ENCODE assay signal across 18 mouse cellular contexts in the genomic region with DNA sequence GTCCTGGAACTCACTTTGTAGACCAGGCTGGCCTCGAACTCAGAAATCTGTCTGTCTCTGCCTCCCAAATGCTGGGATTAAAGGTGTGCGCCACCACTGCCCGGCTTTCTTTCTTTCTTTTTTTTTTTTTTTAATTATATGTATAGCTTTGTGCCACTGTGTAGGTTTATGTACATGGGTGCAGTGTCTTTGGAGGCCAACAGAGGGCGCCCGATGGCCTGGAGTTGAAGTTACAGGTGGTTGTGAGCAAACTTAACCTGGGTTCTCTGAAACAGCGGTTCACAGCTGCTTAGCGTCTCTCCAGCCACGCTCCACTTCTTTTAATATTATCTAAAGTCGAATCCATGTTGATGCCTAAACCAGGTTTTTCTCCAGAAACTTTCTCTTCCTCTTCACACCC.
A peak's percentile ranks its signal among the peaks of the same experiment; 100 is the strongest.
DNase-seq lines count a peak whose midpoint lies in the region; TF ChIP-seq lines count a peak whose summit lies in the region.
"Had no signal": no experiment of that assay in that cellular context is flagged by ENCODE, and none has a peak within 500 bp of the region (broad histone marks: within the 10 kb centered on the region; RNA-seq: fewer than 3 reads in every experiment).

No protein-coding gene starts in this region.

- no peak for TF ChIP-seq POLR2A in CH12.LX (IDR thresholded peaks at IDR 0.05; ENCODE audit: low read depth, low read length)

- in situ Hi-C loops in CH12.LX (cut with MboI; ENCODE audit: low pct_ligation_motif_present, low pct_unique_long_range_greater_than_20kb, low sequenced_read_pairs), result no loop called here

- no peak overlapping the region for H3K27ac ChIP-seq in layer of hippocampus, adult 2 months
- no peak overlapping the region for H3K27ac ChIP-seq in CH12.LX (ENCODE audit: insufficient read depth, low read depth)
- H3K27ac ChIP-seq: intestine, embryonic 15.5 days; limb, embryonic 15.5 days; neural tube, embryonic 12.5 days had no signal

- no peak overlapping the region for H3K4me2 ChIP-seq in CH12.LX (ENCODE audit: insufficient read depth, low read depth, poor library complexity, severe bottlenecking)
- H3K4me2 ChIP-seq: intestine, embryonic 15.5 days; limb, embryonic 15.5 days; neural tube, embryonic 12.5 days had no signal

- no peaks in the 10 kb centered on the region for H3K36me3 ChIP-seq in CH12.LX (replicated peaks in 1 of 2; ENCODE audit: control insufficient read depth in 1 of 2, insufficient read depth in 1 of 2, low read length in 1 of 2)
- H3K36me3 ChIP-seq: intestine, embryonic 15.5 days; limb, embryonic 15.5 days; neural tube, embryonic 12.5 days had no signal

- peaks cover 3% of the 10 kb centered on the region for H3K9me3 ChIP-seq in CH12.LX (replicated peaks; ENCODE audit: low read length)
- H3K9me3 ChIP-seq: intestine, embryonic 15.5 days; limb, embryonic 15.5 days had no signal

- peak; percentile 46 for TF ChIP-seq CTCF in layer of hippocampus, adult 2 months (conservative IDR thresholded peaks at IDR 0.05)
- TF ChIP-seq CTCF in CH12.LX (conservative IDR thresholded peaks at IDR 0.05 in 1 of 2, IDR thresholded peaks at IDR 0.05 in 1 of 2; ENCODE audit: low read depth in 2 of 2, low read length in 2 of 2), result peak; percentile 15 to 41; a peak in 2 of 4 replicates

- dilution Hi-C loops in CH12.LX (cut with MboI; ENCODE audit: extremely low pct_ligation_motif_present, extremely low pct_unique_long_range_greater_than_20kb, low sequenced_read_pairs), result loop anchor here (25.0 kb wide), 1 partner anchor 102 kb away; no protein-coding TSS in a partner anchor

- H3K79me2 ChIP-seq in CH12.LX (replicated peaks; ENCODE audit: control insufficient read depth, extremely low read depth, insufficient read depth, poor library complexity, severe bottlenecking), result no peaks in the 10 kb centered on the region

- no peak for TF ChIP-seq EP300 in CH12.LX (IDR thresholded peaks at IDR 0.05; ENCODE audit: low read length)

- no peaks in the 10 kb centered on the region for H3K27me3 ChIP-seq in CH12.LX (replicated peaks)
- H3K27me3 ChIP-seq: intestine, embryonic 15.5 days; limb, embryonic 15.5 days; neural tube, embryonic 12.5 days had no signal

- no peaks in the 10 kb centered on the region for H3K4me1 ChIP-seq in CH12.LX (ENCODE audit: control insufficient read depth in 1 of 2, insufficient read depth in 2 of 2)
- H3K4me1 ChIP-seq: intestine, embryonic 15.5 days; limb, embryonic 15.5 days; neural tube, embryonic 12.5 days had no signal

- TF ChIP-seq RAD21 in CH12.LX (IDR thresholded peaks at IDR 0.05; ENCODE audit: low read depth, low read length), result no peak; the same call in 1 of the 2 replicates

- H3K9ac ChIP-seq in CH12.LX (ENCODE audit: insufficient read depth, low read depth), result no peak overlapping the region
- H3K9ac ChIP-seq: intestine, embryonic 15.5 days; limb, embryonic 15.5 days; neural tube, embryonic 12.5 days had no signal

- DNase-seq in layer of hippocampus, adult 2 months (ENCODE audit: low spot score in 2 of 2), result no peak
- no peak for DNase-seq in layer of hippocampus, adult 11-12 months (ENCODE audit: low spot score)
- DNase-seq in A20 (ENCODE audit: low read depth, low spot score) (peak; percentile 51), CH12.LX (ENCODE audit: extremely low read depth) (no peak), ZHBTc4 (ENCODE audit: low read depth, low spot score) (peak; percentile 88)
- no peak for DNase-seq in retina, postnatal 1 day
- no peak for DNase-seq in retina, embryonic 14.5 days (ENCODE audit: low spot score)
- no peak for DNase-seq in kidney, adult 18-20 months
- DNase-seq: adrenal gland, postnatal 14 days; cerebellum, adult 9-10 months; gastrocnemius, postnatal 10 days; kidney, postnatal 14 days; layer of hippocampus, adult 9-11 months; lung, postnatal 10 days; thymus, postnatal 4 days had no signal

- H3K4me3 ChIP-seq in layer of hippocampus, adult 2 months, result no peak overlapping the region
- no peak overlapping the region for H3K4me3 ChIP-seq in CH12.LX (replicated peaks in 1 of 3; ENCODE audit: low read depth in 2 of 3, low read length in 2 of 3, poor library complexity in 1 of 3)
- H3K4me3 ChIP-seq: intestine, embryonic 15.5 days; limb, embryonic 15.5 days; neural tube, embryonic 12.5 days had no signal

TF ChIP-seq in CH12.LX, 34 proteins besides CTCF, POLR2A, EP300 and RAD21:
- TF ChIP-seq MYC (IDR thresholded peaks at IDR 0.05; ENCODE audit: low read depth, low read length) (no peak), ZNF384 (IDR thresholded peaks at IDR 0.05; ENCODE audit: low read depth, low read length) (no peak), MAX (IDR thresholded peaks at IDR 0.05; ENCODE audit: low read length) (no peak), ETS1 (conservative IDR thresholded peaks at IDR 0.05; ENCODE audit: low read depth, low read length) (no peak), TBP (conservative IDR thresholded peaks at IDR 0.05; ENCODE audit: low read depth, low read length) (no peak), RCOR1 (conservative IDR thresholded peaks at IDR 0.05; ENCODE audit: low read depth, low read length) (no peak), POLR2AphosphoS2 (IDR thresholded peaks at IDR 0.05; ENCODE audit: low read depth, low read length) (no peak), GABPA (IDR thresholded peaks at IDR 0.05; ENCODE audit: insufficient replicate concordance, low read depth, low read length) (no peak), CHD2 (IDR thresholded peaks at IDR 0.05; ENCODE audit: low read length) (no peak), TCF12 (IDR thresholded peaks at IDR 0.05; ENCODE audit: low read depth, low read length) (no peak), MXI1 (IDR thresholded peaks at IDR 0.05; ENCODE audit: low read depth, low read length) (no peak), CHD1 (IDR thresholded peaks at IDR 0.05; ENCODE audit: low read depth, low read length) (no peak)

Comparison
In these comparisons a context has a peak if more than half of its experiments do, and no peak if none do; other contexts are left out.
1. DNase-seq: peak in A20 (single experiment) and ZHBTc4 (single experiment); none in layer of hippocampus, adult 2 months (0 of 2), layer of hippocampus, adult 11-12 months (single experiment), CH12.LX (single experiment), retina, postnatal 1 day (single experiment), retina, embryonic 14.5 days (single experiment) and kidney, adult 18-20 months (single experiment).